Mouse (Mus musculus) limb, embryonic 15.5 days (tissue): ENCODE data around the gene Spic. TPM values are rescaled to one million over a fixed set of nuclear protein-coding genes. Genes with fewer than 3 reads are reported as not detected.

Experiments used
- ATAC-seq: fragments of 200-750 bp; cut with Nextera tagmentation; 2 replicates; pipeline ENCODE4 v1.8.0; 2017; ENCODE audit warnings: low read depth, moderate TSS enrichment; ENCODE audit not compliant: insufficient number of reproducible peaks, low FRiP score, low TSS enrichment
- H3K27ac ChIP-seq: fragments of 300-500 bp; sonication (generic); 2 replicates; pipeline ENCODE4 v1.5.1; 2015; ENCODE audit warnings: moderate library complexity, mild to moderate bottlenecking, inconsistent platforms
- H3K27me3 ChIP-seq: fragments of 300-500 bp; sonication (generic); 2 replicates; pipeline ENCODE4 v1.6.1; 2015; ENCODE audit warnings: inconsistent platforms
- H3K36me3 ChIP-seq: fragments of 300-500 bp; sonication (generic); 2 replicates; pipeline ENCODE4 v1.6.1; 2015; ENCODE audit warnings: inconsistent platforms
- H3K4me1 ChIP-seq: fragments of 300-500 bp; sonication (generic); 2 replicates; pipeline ENCODE4 v1.6.1; 2015; ENCODE audit warnings: inconsistent platforms
- H3K4me2 ChIP-seq: fragments of 300-500 bp; sonication (generic); 2 replicates; pipeline ENCODE4 v1.6.1; 2015; ENCODE audit warnings: mild to moderate bottlenecking, inconsistent platforms
- H3K4me3 ChIP-seq: fragments of 300-500 bp; sonication (generic); 2 replicates; pipeline ENCODE4 v1.5.1; 2015; ENCODE audit warnings: mild to moderate bottlenecking, inconsistent platforms
- H3K9ac ChIP-seq: fragments of 300-500 bp; sonication (generic); 2 replicates; pipeline ENCODE4 v1.6.1; 2015; ENCODE audit warnings: inconsistent platforms
- H3K9me3 ChIP-seq: fragments of 300-500 bp; sonication (generic); 2 replicates; pipeline ENCODE4 v1.6.1; 2016; ENCODE audit warnings: inconsistent platforms
- WGBS: fragments of 180-500 bp; shearing (Covaris S2); methylation state at CpG from one replicate; pipeline ENCODE4 v1.1.7; 2015; 5-methylcytosine and 5-hydroxymethylcytosine counted together
- polyA plus RNA-seq: library from polyadenylated mRNA; unstranded; fragments of >200 nt; fragmentation: Nextera tagmentation; extraction: Ambion mirVana; gene quantifications from 2 replicates; pipeline ENCODE4 v1.2.1, GENCODE M21; 2015

Spic gene
- polyA plus RNA-seq, 1 experiment from 2014 or later, result 0.27 TPM

GRCm38 (mm10) chr10:88630663-88631329 is 54.0 kb downstream of the Spic start:
- no peak overlapping the region for H3K27ac ChIP-seq
- no peak overlapping the region for H3K9ac ChIP-seq
- no peaks in the 10 kb centered on the region for H3K4me1 ChIP-seq
- H3K36me3 ChIP-seq, result no peaks in the 10 kb centered on the region
- H3K4me2 ChIP-seq, result no peak overlapping the region
- ATAC-seq, result no peak
- no peak overlapping the region for H3K4me3 ChIP-seq
- WGBS, result 84% methylated on average over 2 of the region's 2 CpGs
- H3K9me3 ChIP-seq, result no peaks in the 10 kb centered on the region
- no peaks in the 10 kb centered on the region for H3K27me3 ChIP-seq

- H3K27ac ChIP-seq, result no peak overlapping the region
- no peak overlapping the region for H3K4me2 ChIP-seq
- H3K36me3 ChIP-seq, result no peaks in the 10 kb centered on the region
- no peak overlapping the region for H3K4me3 ChIP-seq
- no peak overlapping the region for H3K9ac ChIP-seq
- H3K4me1 ChIP-seq, result no peaks in the 10 kb centered on the region
- no peaks in the 10 kb centered on the region for H3K27me3 ChIP-seq
- H3K9me3 ChIP-seq, result no peaks in the 10 kb centered on the region
- WGBS, result 49% methylated on average over 4 of the region's 4 CpGs
- no peak for ATAC-seq
Measured at GRCm38 (mm10) chr10:88627052-88627451, 57.8 kb downstream of the Spic start.

- H3K9me3 ChIP-seq, result no peaks in the 10 kb centered on the region
- no peaks in the 10 kb centered on the region for H3K36me3 ChIP-seq
- no peak overlapping the region for H3K4me2 ChIP-seq
- H3K27ac ChIP-seq, result no peak overlapping the region
- H3K27me3 ChIP-seq, result no peaks in the 10 kb centered on the region
- H3K4me1 ChIP-seq, result no peaks in the 10 kb centered on the region
- 67% methylated on average over 3 of the region's 3 CpGs for WGBS
- ATAC-seq, result no peak
- H3K9ac ChIP-seq, result no peak overlapping the region
- no peak overlapping the region for H3K4me3 ChIP-seq
Measured at GRCm38 (mm10) chr10:88626176-88626575, 58.6 kb downstream of the Spic start.

Other genes with a start within 250 kb of the Spic start
- 0.17 TPM in 1 of 2 replicates, not detected in the other for gene Sycp3, start 225.4 kb downstream of the Spic start, polyA plus RNA-seq
- 27.1 and 27.9 TPM in 2 replicates for gene Chpt1, start 180.9 kb downstream of the Spic start, polyA plus RNA-seq
- gene Mybpc1, start 79.9 kb downstream of the Spic start, polyA plus RNA-seq, result 69.8 and 231 TPM in 2 replicates
- 247 and 258 TPM in 2 replicates for gene Arl1, start 45.8 kb upstream of the Spic start, polyA plus RNA-seq
- gene Utp20, start 141.8 kb upstream of the Spic start, polyA plus RNA-seq, result 13.0 TPM in 2 replicates
- 0.07 TPM in 1 of 2 replicates, not detected in the other for gene Slc5a8, start 201.0 kb upstream of the Spic start, polyA plus RNA-seq